Mouse (Mus musculus) embryonic facial prominence, embryonic 11.5 days (tissue): ENCODE results near the gene Sys1. TPM values are rescaled to one million over a fixed set of nuclear protein-coding genes. Genes with fewer than 3 reads are reported as not detected.

Source experiments
- ATAC-seq: fragments of 200-750 bp; cut with Nextera tagmentation; replicated peaks from 2 replicates; pipeline ENCODE4 v1.8.0; 2017; ENCODE audit warnings: low read depth; ENCODE audit not compliant: insufficient number of reproducible peaks, low FRiP score, low TSS enrichment
- DNase-seq: peaks from one replicate; pipeline ENCODE4 v3.0.0-alpha.2; 2015; ENCODE audit warnings: low spot score
- H3K27ac ChIP-seq: fragments of 300-500 bp; sonication (generic); replicated peaks from 2 replicates; pipeline ENCODE4 v1.5.1; 2014; ENCODE audit warnings: mild to moderate bottlenecking, low read depth, low read length, control low read depth
- H3K27me3 ChIP-seq: fragments of 300-500 bp; sonication (generic); 2 replicates; pipeline ENCODE4 v1.6.1; 2014; ENCODE audit warnings: mild to moderate bottlenecking, low read length, moderate library complexity, mixed read lengths; ENCODE audit not compliant: control insufficient read depth, insufficient read depth
- H3K36me3 ChIP-seq: fragments of 300-500 bp; sonication (generic); replicated peaks from 2 replicates; pipeline ENCODE4 v1.6.1; 2014; ENCODE audit warnings: low read depth, mild to moderate bottlenecking, low read length, moderate library complexity, mixed read lengths; ENCODE audit not compliant: control insufficient read depth, insufficient read depth
- H3K4me1 ChIP-seq: fragments of 300-500 bp; sonication (generic); 2 replicates; pipeline ENCODE4 v1.6.1; 2014; ENCODE audit warnings: low read length, mixed read lengths; ENCODE audit not compliant: control insufficient read depth, insufficient read depth
- H3K4me2 ChIP-seq: fragments of 300-500 bp; sonication (generic); 2 replicates; pipeline ENCODE4 v1.6.1; 2014; ENCODE audit warnings: low read depth, mild to moderate bottlenecking, control low read depth, low read length, moderate library complexity
- H3K4me3 ChIP-seq: fragments of 300-500 bp; sonication (generic); 2 replicates; pipeline ENCODE4 v1.5.1; 2014; ENCODE audit warnings: low read depth, low read length, control low read depth
- H3K9ac ChIP-seq: fragments of 300-500 bp; sonication (generic); replicated peaks from 2 replicates; pipeline ENCODE4 v1.6.1; 2014; ENCODE audit warnings: mild to moderate bottlenecking, control low read depth, low read length
- H3K9me3 ChIP-seq: fragments of 300-500 bp; sonication (generic); replicated peaks from 2 replicates; pipeline ENCODE4 v1.6.1; 2016; ENCODE audit warnings: mild to moderate bottlenecking, low read length, inconsistent platforms, mixed read lengths; ENCODE audit not compliant: control insufficient read depth
- WGBS: fragments of 180-500 bp; shearing (Covaris S2); extraction: QIAGEN DNeasy Blood & Tissue Kit; methylation state at CpG from one replicate; pipeline ENCODE4 v1.1.7; 2014; 5-methylcytosine and 5-hydroxymethylcytosine counted together
- polyA plus RNA-seq: library from polyadenylated mRNA; unstranded; fragments of >200 nt; fragmentation: Nextera tagmentation; extraction: Ambion mirVana; gene quantifications from 2 replicates; pipeline ENCODE4 v1.2.1, GENCODE M21; 2014

The Sys1 gene
- polyA plus RNA-seq, 1 experiment from 2014 or later = 53.3 TPM

- no peak overlapping the region for H3K4me3 ChIP-seq
- 69% methylated on average over 7 of the region's 7 CpGs for WGBS
- H3K9ac ChIP-seq = no peak overlapping the region
- H3K27ac ChIP-seq = no peak overlapping the region
- DNase-seq = no peak
- no peaks in the 10 kb centered on the region for H3K9me3 ChIP-seq
- no peaks in the 10 kb centered on the region for H3K36me3 ChIP-seq
- no peak for ATAC-seq
- no peak overlapping the region for H3K4me2 ChIP-seq
- no peaks in the 10 kb centered on the region for H3K27me3 ChIP-seq
- no peaks in the 10 kb centered on the region; the same call in 1 of the 2 replicates for H3K4me1 ChIP-seq
Measured at GRCm38 (mm10) chr2:164457942-164458341, 1.2 kb downstream of the Sys1 start.

- H3K9me3 ChIP-seq = no peaks in the 10 kb centered on the region
- no peak overlapping the region for H3K4me2 ChIP-seq
- no peak overlapping the region for H3K9ac ChIP-seq
- no peaks in the 10 kb centered on the region for H3K27me3 ChIP-seq
- H3K27ac ChIP-seq = no peak overlapping the region
- H3K36me3 ChIP-seq = no peaks in the 10 kb centered on the region
- no peak overlapping the region for H3K4me3 ChIP-seq
- no peaks in the 10 kb centered on the region; the same call in 1 of the 2 replicates for H3K4me1 ChIP-seq
- DNase-seq (no peak), ATAC-seq (no peak)
- WGBS = 85% methylated on average over 8 of the region's 8 CpGs
Measured at GRCm38 (mm10) chr2:164458535-164458934, 1.8 kb downstream of the Sys1 start.

- ATAC-seq (peak; percentile 99), DNase-seq (peak; percentile 98)
- Histone ChIP-seq H3K9ac (peak within 1 kb of the TSS; percentile 77), H3K4me1 (no peaks in the 10 kb centered on the region; the same call in 1 of the 2 replicates), H3K4me2 (peak within 1 kb of the TSS; percentile 71), H3K36me3 (no peaks in the 10 kb centered on the region; the same call in 1 of the 2 replicates), H3K27ac (peak within 1 kb of the TSS; percentile 56), H3K4me3 (peak within 1 kb of the TSS; percentile 92), H3K27me3 (no peaks in the 10 kb centered on the region), H3K9me3 (no peaks in the 10 kb centered on the region)
- under 1% methylated on average over 78 of the region's 79 CpGs for WGBS
Measured at GRCm38 (mm10) chr2:164460745-164461551, 4.2 kb downstream of the Sys1 start, which contains the start of gene Gm20458. Gene Gm20458 (plus strand): TSS chr2:164460967.

GRCm38 (mm10) chr2:164465161-164465560 lies 8.4 kb downstream of the Sys1 start:
- Histone ChIP-seq H3K9ac (no peak overlapping the region), H3K4me1 (no peaks in the 10 kb centered on the region; the same call in 1 of the 2 replicates), H3K27me3 (no peaks in the 10 kb centered on the region), H3K4me3 (no peak overlapping the region), H3K36me3 (no peaks in the 10 kb centered on the region; the same call in 1 of the 2 replicates), H3K27ac (no peak overlapping the region), H3K9me3 (no peaks in the 10 kb centered on the region), H3K4me2 (no peak overlapping the region)
- ATAC-seq = no peak
- no peak for DNase-seq

- DNase-seq = no peak
- Histone ChIP-seq H3K36me3 (no peaks in the 10 kb centered on the region; the same call in 1 of the 2 replicates), H3K9ac (no peak overlapping the region), H3K4me2 (no peak overlapping the region), H3K27me3 (no peaks in the 10 kb centered on the region), H3K4me3 (no peak overlapping the region), H3K4me1 (no peaks in the 10 kb centered on the region; the same call in 1 of the 2 replicates), H3K9me3 (no peaks in the 10 kb centered on the region), H3K27ac (no peak overlapping the region)
- ATAC-seq = no peak
- 82% methylated on average over 5 of the region's 5 CpGs for WGBS
Measured at GRCm38 (mm10) chr2:164466787-164467186, 10.0 kb downstream of the Sys1 start.

- DNase-seq = peak; percentile 79
- WGBS = 24% methylated on average over 10 of the region's 10 CpGs
Measured at GRCm38 (mm10) chr2:164470254-164470653, 13.5 kb downstream of the Sys1 start.

GRCm38 (mm10) chr2:164473624-164474023 lies 16.9 kb downstream of the Sys1 start, which contains the start of gene Trp53tg5:
Gene Trp53tg5 (minus strand): TSS chr2:164473724.
- no peak for DNase-seq
- Histone ChIP-seq H3K27ac (no peak within 1 kb of the TSS), H3K9me3 (no peaks in the 10 kb centered on the region), H3K4me3 (no peak within 1 kb of the TSS), H3K36me3 (no peaks in the 10 kb centered on the region), H3K4me2 (no peak within 1 kb of the TSS; the same call in 1 of the 2 replicates), H3K9ac (no peak within 1 kb of the TSS), H3K4me1 (no peaks in the 10 kb centered on the region), H3K27me3 (no peaks in the 10 kb centered on the region)
- no peak for ATAC-seq
- WGBS = 81% methylated on average over 6 of the region's 6 CpGs

More at GRCm38 (mm10) chr2:164470254-164470653, 13.5 kb downstream of the Sys1 start:
- no peak overlapping the region; the same call in 1 of the 2 replicates for H3K9ac ChIP-seq
- H3K9me3 ChIP-seq = no peaks in the 10 kb centered on the region
- H3K36me3 ChIP-seq = no peaks in the 10 kb centered on the region
- H3K4me3 ChIP-seq = no peak overlapping the region
- no peaks in the 10 kb centered on the region for H3K27me3 ChIP-seq
- no peaks in the 10 kb centered on the region for H3K4me1 ChIP-seq
- no peak overlapping the region for H3K4me2 ChIP-seq
- H3K27ac ChIP-seq = no peak overlapping the region
- no peak for ATAC-seq

GRCm38 (mm10) chr2:164485681-164486257 lies 29.0 kb downstream of the Sys1 start, which contains the start of gene Dbndd2:
Gene Dbndd2 (plus strand): TSS chr2:164486106.
- Histone ChIP-seq H3K4me2 (peak within 1 kb of the TSS; percentile 100), H3K4me3 (peak within 1 kb of the TSS; percentile 71), H3K9ac (peak within 1 kb of the TSS; percentile 64), H3K27me3 (peaks cover 20% of the 10 kb centered on the region), H3K27ac (no peak within 1 kb of the TSS), H3K9me3 (no peaks in the 10 kb centered on the region), H3K36me3 (no peaks in the 10 kb centered on the region), H3K4me1 (peaks cover 3% of the 10 kb centered on the region; the same call in 1 of the 2 replicates)
- DNase-seq (peak; percentile 25), ATAC-seq (no peak; the same call in 1 of the 2 replicates)
- 2% methylated on average over 26 of the region's 26 CpGs for WGBS
